Mouse (Mus musculus) splenic B cell, adult 2 months (primary cell): ENCODE data around the gene Afdn.
"Not testable (repeated sequence)": the region's sequence is repeated elsewhere in the genome, so short reads cannot be mapped to it uniquely, and the experiment has no call there.

Experiments
- DNase-seq: peaks from one replicate; pipeline ENCODE4 v3.0.0-alpha.2; 2011; ENCODE audit warnings: low read depth, low spot score
- H3K27me3 ChIP-seq: 2 replicates; pipeline ENCODE4 v1.6.1; 2012; ENCODE audit warnings: mild to moderate bottlenecking, low read length, moderate library complexity, mixed read lengths; ENCODE audit not compliant: control insufficient read depth, poor library complexity, insufficient read depth, severe bottlenecking
- H3K36me3 ChIP-seq: 2 replicates; pipeline ENCODE4 v1.6.1; 2012; ENCODE audit warnings: mild to moderate bottlenecking, low read length, moderate library complexity, mixed read lengths; ENCODE audit not compliant: control insufficient read depth, poor library complexity, insufficient read depth, severe bottlenecking

The Afdn gene

DNA sequence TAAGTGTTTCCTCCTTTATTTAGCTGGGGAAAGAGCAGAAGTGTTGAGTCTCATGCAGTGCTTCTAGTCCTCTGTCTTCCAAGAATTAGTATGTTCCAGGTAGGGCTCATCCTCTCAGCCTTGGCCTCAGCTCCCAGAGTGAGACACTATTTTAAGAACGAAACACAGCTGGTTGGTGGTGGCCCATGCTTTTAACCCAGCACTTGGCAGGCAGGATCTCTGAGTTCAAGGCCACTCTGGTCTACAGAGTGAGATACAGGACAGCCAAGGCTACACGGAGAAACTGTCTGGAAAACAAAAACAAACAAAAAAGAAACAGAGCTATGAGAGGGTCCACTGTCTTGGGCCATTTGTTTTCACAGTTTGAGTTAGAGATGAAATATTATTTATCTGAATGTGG lies 17.3 kb downstream of the Afdn start:
- H3K27me3 ChIP-seq = no peaks in the 10 kb centered on the region
- no peaks in the 10 kb centered on the region for H3K36me3 ChIP-seq
- no peak for DNase-seq

DNA sequence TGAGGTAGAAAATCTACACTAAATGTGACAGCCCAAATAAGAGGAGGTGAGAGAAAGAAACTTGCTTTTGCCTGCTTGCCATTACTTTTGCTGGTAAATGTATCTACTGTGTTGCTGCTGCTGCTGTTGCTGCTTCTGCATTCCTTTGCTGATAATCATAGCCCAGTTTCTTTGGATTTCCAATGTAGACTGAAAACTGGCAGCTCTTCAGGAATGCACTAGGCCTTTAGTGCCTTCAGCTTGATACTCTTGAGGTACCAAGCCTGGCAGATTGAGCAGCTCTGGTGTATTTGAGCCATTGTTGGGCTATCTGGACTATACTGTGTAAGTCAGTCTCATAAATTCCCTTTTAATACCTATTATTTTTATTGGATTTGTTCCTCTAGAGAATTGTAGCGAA lies 18.5 kb downstream of the Afdn start:
- no peak for DNase-seq
- no peaks in the 10 kb centered on the region for H3K36me3 ChIP-seq
- no peaks in the 10 kb centered on the region for H3K27me3 ChIP-seq

DNA sequence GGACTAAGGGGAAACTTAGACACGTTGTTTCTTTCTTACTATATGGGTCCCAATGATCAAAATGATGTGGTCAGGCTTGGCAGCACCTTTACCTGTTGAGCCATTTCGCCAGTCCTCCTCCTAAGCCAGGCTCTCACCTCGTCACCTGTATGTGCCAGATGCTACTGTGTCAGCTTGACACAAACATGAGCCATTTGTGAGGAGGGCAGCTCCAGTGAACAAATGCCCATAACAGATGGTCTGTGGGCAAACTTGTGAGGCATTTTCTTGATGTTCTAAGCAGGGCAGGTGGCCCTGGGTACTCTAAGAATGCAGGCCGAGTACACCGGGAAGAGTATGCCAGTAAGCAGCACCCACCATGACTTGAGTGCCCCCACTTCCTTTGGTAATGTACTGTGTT lies 21.6 kb downstream of the Afdn start:
- H3K36me3 ChIP-seq = no peaks in the 10 kb centered on the region
- DNase-seq = no peak
- H3K27me3 ChIP-seq = no peaks in the 10 kb centered on the region

DNA sequence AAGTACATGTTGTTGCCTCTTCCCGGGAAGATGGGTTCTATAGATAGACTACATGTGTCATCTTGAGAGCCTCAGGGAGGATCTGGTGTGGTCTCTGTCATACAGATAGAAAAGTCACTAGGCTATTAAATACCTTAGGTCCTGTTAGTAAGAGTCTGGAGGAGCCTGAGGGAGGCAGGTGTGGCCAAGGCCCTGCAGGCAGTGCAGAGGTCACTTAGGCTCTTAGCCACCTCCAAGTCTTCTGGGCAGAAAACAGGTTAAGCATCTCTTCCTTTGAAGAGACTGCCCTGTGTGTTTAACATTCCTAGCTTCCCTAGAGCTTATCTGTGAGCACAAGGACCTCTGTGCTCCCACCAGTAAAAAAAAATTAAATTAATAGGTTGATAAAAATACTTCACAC lies 23.1 kb downstream of the Afdn start:
- Histone ChIP-seq H3K36me3 (no peaks in the 10 kb centered on the region), H3K27me3 (no peaks in the 10 kb centered on the region)
- DNase-seq = no peak

DNA sequence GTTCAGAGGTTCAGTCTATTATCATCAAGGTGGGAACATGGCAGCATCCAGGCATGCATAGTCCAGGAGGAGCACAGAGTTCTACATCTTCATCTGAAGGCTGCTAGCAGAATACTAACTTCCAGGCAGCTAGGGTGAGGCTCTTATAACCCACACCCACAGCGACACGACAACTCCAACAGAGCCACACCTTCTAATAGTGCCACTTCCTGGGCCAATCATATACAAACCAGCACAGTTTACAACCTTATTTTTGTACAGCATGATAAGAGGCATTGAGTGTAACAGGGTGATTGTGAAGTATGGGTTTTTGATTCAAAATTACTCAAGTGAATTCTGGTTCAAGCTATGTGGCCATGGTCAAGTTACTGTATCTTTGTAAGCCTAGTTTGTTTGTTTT lies 29.7 kb downstream of the Afdn start:
- not testable (repeated sequence) for H3K36me3 ChIP-seq, DNase-seq, H3K27me3 ChIP-seq

DNA sequence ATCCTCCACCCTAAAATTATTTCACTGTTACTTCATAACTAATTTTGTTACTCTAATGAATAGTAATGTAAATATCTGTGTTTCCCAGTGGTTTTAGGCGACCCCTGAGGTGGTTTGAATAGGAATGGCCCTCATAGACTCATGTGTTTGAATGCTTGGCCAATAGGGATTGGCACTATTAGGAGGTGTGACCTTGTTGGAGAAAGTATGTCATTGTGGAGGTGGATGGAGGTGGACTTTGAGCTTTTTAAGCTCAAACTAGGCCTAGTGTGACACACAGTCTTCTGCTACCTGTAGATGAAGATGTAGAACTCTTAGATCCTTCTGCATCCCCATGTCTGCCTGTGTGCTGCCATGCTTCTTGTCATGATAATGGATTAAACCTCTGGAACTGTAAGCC lies 37.4 kb downstream of the Afdn start:
- H3K36me3 ChIP-seq = no peaks in the 10 kb centered on the region
- no peaks in the 10 kb centered on the region for H3K27me3 ChIP-seq
- DNase-seq = no peak

DNA sequence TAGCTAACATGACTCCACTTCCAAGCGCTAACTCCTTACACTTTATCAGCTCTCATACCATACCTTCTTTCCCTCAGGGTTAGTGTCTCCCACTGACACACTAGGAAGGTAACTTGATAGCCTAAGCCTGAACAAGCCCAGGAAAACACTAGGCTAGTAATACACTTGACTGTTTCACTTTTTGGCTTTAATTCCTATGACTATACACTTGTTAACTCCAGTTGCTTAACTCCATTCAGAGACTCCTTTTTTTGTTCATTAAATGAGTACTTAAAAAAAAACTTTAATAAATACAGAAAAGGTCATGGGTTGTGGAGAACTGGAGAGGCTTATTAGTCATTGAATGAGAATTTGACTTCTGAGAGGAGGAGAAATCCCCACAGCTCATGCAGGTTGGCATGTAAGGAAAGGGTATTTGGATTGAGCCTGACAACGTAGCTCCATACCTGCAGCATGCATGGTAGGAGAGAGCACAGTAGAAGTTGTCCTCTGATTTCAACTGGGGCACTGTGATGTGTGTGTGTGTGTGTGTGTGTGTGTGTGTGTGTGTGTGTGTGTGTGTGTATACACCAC lies 42.6 kb downstream of the Afdn start:
- Histone ChIP-seq H3K36me3 (no peaks in the 10 kb centered on the region), H3K27me3 (no peaks in the 10 kb centered on the region)
- DNase-seq = no peak

DNA sequence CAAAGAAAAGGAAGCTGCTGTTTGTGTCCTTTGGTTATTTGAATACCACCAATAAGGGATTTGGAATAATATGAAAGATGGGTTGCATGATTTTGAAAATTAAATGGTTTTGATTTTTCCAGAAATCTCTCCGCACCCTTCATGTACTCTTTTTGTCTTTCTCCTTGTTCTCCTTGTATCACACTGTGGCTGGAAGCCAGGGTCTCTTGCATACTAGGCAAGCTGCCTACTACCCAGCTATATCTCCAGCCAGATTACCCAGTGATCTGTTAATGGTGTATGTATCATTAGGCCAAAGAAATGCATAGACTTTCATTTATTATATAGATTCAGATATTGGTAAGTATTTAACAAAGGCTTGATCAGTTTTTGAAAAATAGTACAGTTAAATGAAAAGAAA lies 45.7 kb downstream of the Afdn start:
- Histone ChIP-seq H3K27me3 (no peaks in the 10 kb centered on the region), H3K36me3 (no peaks in the 10 kb centered on the region)
- DNase-seq = no peak

DNA sequence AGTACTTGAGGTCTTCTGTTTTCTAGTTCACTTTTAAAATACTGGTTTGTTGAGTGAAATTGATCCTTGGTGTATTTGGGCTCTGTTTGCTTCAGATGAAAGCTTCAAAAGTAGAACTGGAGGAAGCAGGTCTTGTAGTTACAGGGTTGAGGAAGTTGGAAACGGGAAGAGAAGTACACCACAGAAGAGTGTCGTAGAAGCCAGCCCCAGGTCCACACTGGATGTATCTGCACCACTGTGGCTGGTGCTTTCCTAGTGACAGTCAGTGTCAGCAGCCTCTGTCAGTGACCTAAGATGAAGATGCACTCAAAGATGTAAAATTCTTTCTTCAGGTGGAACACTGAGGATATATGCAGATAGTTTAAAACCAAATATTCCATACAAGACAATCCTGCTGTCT lies 57.5 kb downstream of the Afdn start:
- peak; percentile 2 for DNase-seq
- H3K36me3 ChIP-seq = no peaks in the 10 kb centered on the region
- no peaks in the 10 kb centered on the region for H3K27me3 ChIP-seq

DNA sequence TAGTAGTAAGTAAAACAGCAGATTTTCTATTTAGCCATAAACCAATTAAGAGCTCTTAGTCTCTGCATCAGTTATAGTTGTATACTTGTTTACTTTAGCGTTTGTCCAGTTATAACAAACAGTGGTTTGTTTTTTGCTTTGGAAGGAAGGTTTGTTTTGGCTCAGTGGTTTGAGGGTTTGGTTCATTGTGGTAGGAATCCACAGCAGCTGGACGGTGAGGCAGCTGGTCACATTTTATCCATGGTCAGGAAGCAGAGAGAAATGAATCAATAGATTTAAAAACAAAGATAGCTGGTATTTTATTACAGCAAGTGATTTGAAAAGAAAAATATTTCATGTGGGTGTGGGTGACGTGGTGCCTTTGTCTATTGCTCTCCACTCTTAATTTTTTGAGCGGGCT lies 59.0 kb downstream of the Afdn start:
- H3K36me3 ChIP-seq = no peaks in the 10 kb centered on the region
- DNase-seq = no peak

DNA sequence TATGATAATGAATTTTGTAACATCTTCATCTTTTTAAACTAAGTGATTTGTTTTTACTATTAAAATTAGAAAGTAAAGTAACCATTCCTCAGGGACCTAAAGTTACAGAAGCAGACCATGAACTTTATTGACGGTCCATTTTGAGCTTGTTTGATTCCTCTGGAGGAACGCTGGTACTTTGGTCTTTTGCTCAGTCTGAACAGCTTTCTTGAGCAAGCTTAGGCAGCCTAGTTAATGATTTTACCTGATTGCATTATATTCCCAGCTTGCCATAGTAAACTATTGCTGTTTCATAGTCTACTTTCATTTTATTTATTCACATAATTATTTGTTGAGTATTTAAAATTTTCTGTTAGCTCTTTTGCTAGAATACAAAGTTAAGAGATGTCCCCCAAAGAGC lies 60.3 kb downstream of the Afdn start:
- Histone ChIP-seq H3K27me3 (no peaks in the 10 kb centered on the region), H3K36me3 (no peaks in the 10 kb centered on the region)
- no peak for DNase-seq

More for the DNA sequence above, 59.0 kb downstream of the Afdn start:
- H3K27me3 ChIP-seq = no peaks in the 10 kb centered on the region

DNA sequence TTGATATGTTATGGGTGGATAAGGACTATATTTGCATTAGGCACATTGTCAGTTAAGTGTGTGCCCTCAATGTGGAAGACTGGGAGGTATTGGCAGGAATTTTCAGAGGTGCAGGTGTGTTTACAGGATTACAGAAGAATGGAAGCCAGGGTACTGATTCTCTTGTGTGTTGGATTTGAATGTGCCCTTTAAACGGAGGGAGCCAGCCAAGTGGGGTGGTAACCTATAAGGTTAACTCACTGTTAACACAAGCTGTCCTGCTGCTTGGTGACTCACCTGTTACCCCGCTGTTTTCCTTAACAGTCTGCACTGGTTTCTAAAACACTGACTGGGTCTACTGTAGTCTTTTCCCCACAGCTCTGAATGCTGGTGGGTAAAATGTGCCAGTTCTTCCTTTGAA lies 65.1 kb downstream of the Afdn start:
- Histone ChIP-seq H3K27me3 (no peaks in the 10 kb centered on the region), H3K36me3 (no peaks in the 10 kb centered on the region)
- DNase-seq = no peak

DNA sequence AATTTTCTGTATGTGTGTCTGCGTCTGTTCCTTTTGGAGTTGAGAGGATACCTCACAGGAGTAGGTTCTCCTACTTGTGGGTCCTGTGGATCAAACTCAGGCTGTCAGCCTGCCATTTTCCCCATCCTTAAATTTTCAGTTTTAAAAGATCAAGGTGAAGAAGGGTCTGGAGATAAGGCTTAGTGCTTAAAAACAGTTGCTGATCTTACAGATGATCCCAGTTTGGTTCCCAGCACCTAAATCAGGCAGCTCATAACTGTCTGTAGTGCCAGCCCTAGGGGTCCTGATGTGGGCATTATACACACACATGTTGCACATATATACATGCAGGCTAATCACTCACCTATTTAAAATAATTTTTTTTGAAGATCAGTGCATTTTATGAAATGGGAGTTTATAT lies 69.9 kb downstream of the Afdn start:
- DNase-seq = no peak
- Histone ChIP-seq H3K36me3 (no peaks in the 10 kb centered on the region), H3K27me3 (no peaks in the 10 kb centered on the region)

DNA sequence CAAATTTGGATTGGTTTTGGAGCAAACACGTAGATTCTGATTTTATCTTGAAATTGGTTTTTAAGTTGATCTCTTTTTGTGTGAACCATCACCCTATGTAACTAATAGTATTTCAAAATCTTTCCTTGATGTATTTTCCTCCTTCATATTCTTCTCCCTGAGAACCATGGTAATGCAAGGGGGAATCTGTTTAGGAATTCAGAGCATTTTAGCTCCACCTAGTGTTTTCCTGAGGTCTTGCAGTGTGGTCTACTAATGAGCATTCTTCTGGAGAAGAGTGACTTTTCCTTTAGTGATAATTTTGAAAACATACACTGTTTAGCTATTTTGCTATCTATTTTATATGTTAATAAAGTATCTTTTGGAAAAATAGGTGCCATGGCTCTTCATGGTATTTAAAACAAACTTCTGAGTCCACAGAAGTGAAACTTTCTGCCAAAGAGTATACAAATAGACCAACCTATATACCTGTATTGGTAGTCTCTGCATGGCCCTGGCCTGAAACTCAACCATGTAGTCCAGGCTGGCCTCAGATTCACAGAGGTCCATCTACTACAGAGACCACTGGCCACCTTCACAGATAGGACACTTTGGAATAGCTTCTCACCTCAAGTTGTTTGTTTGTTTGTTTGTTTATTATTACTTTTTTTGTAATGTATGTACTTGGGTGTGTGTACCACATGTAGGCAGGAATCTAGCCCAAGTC lies 70.5 kb downstream of the Afdn start:
- Histone ChIP-seq H3K27me3 (no peaks in the 10 kb centered on the region), H3K36me3 (no peaks in the 10 kb centered on the region)
- peak; percentile 14 for DNase-seq

DNA sequence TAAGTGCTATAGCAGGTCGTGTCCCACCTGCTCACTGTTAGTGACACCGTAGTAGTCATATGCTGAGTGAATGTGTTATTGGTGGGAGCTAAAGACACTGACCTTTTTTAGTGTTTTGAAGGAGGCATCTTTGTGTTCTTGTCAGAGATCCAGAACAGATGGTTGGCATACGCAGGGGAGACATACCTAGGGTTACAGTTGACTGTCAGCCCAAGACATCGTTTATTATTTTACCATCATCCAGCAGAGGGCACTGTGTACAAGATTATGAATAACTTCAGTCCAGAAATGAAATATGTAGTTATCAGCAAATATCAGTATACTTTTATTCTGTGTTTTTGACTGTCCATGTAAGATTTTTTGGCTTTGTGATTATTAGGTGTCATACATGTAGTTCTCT lies 75.5 kb downstream of the Afdn start:
- DNase-seq = peak; percentile 21
- no peaks in the 10 kb centered on the region for H3K27me3 ChIP-seq
- no peaks in the 10 kb centered on the region for H3K36me3 ChIP-seq

DNA sequence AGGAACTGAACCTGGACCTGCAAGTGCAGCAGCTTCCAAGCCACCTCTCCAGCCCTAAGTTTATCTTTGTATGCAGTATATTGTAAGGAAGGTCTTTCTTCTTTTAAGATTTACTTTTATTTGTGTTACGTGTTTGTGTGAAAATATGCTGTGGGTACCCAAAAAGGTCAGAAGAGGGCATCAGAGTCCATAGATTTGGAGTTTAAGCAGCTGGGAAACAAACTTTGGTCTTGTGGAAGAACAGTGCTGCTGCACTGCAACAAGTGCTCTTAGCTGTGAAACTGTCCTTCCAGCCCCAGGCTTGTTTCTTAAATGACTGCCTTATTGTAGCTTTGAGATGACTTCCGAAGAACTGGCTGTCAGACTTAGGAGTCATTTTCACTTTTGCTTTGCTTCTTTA lies 89.8 kb downstream of the Afdn start:
- no peak for DNase-seq
- H3K27me3 ChIP-seq = no peaks in the 10 kb centered on the region
- H3K36me3 ChIP-seq = no peaks in the 10 kb centered on the region
